Mouse (Mus musculus) kidney, adult 2 months (tissue): ENCODE measurements at regions not wholly inside any gene's neighbourhood (a gene's known extent, or its start where the extent isn't known, plus 50 kb on each side); places are given as distances from the start of the nearest gene placed in this dataset.

Source experiments
- CTCF ChIP-seq: fragments of 200-500 bp; conservative IDR thresholded peaks from 2 replicates; pipeline ENCODE4 v1.5.1; 2011; ENCODE audit warnings: low read depth, mild to moderate bottlenecking, control low read depth, low read length, moderate library complexity, mixed read lengths; ENCODE audit not compliant: insufficient read depth, insufficient read length
- POLR2A ChIP-seq: fragments of 200-500 bp; IDR thresholded peaks from one replicate; pipeline ENCODE4 v1.6.1; 2011; ENCODE audit warnings: low read depth, low read length, control low read depth

GRCm38 (mm10) chr9:80615114-80615513 lies 149.8 kb upstream of the Impg1 start:
- no peak for TF ChIP-seq POLR2A
- no peak for TF ChIP-seq CTCF
